Mouse (Mus musculus) kidney, postnatal 4 days (tissue): ENCODE data around the gene Zfp664.
A peak's percentile ranks its signal among the peaks of the same experiment; 100 is the strongest.

Experiments used
- DNase-seq, 2 experiments: peaks; one replicate each; pipeline ENCODE4 v3.0.0; 2021; ENCODE audit warnings: mixed read lengths in 2 of 2

The Zfp664 gene

GRCm38 (mm10) chr5:124873096-124873495 lies 10.6 kb downstream of the Zfp664 start:
- DNase-seq: no peak

GRCm38 (mm10) chr5:124873890-124874601 lies 11.6 kb downstream of the Zfp664 start:
- no peak for DNase-seq

DNA sequence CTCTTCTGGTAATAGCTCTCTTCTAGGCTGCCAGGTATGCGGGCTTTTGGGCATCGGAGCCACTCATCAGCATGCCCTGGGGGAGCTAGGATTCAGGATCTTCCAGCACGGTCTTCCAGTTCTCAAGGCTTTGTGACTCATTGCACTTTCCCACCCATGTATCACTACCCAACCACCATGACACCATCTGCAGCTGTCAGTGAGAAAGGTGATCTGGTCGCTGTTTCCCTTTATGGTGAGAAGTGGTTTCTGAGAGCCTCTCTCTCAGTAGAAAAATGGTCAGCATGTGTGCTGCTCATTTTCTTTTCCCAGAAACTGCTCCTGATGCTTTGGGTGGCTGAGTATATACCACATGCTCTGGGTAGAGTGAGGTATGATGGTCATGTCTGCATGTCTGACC lies 16.8 kb downstream of the Zfp664 start:
- no peak for DNase-seq

DNA sequence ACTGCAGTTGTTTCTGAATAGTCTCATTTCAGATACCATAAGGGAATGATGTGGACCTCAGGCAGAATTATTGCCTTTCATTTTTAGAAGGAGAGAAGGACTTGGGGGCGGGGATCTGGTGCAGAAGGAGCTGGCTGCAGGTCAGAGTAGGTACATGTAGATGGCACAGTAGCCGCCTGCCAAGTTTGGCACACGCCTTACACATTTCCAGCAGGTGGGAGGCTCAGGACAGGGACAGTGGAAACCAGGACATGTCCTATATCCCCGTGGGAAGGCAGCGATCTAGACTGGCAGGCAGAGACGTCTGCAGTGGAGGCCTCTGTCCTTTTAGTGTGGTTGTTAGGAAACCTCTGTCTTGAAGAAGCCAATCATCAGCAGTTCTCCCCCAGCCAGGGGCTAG lies 17.3 kb downstream of the Zfp664 start:
- DNase-seq: no peak

DNA sequence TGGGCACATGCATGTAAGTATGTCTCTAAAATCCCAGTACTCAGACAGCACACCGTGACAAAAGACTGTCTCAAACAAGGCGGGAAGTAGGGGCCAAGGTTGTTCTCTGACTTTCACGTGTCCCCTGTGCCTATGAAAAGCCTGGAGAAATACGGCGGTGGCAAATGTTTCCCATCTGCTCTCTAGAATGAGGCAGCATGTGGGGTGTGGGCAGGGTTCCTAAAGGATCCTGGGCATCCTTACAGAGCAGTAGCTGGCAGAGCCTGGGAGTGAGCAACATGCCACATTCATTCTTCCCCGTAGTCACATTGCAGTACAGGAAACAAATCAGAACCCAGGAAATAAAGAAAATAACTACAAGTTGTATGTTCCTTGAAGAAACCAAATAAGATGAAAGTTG lies 21.4 kb downstream of the Zfp664 start:
- DNase-seq: no peak

DNA sequence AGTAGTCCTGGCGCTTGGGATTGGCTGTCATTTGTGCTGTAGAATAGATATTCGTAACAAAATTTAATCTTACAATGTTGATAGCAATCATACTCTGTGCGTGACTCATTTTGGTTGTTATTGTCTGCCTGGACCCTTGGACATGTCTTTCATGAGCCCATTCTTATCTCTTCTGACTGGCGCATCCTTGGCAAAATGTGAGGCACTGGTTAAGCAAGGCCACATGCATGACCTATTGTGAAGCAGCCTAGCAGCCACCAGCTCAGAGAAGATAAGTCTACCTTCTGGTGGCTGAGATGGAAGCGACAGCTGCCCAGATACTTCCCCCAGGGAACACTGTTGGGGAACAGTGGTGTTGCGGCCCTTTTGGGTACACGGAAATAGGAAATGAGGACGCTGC lies 26.2 kb downstream of the Zfp664 start:
- DNase-seq: no peak

DNA sequence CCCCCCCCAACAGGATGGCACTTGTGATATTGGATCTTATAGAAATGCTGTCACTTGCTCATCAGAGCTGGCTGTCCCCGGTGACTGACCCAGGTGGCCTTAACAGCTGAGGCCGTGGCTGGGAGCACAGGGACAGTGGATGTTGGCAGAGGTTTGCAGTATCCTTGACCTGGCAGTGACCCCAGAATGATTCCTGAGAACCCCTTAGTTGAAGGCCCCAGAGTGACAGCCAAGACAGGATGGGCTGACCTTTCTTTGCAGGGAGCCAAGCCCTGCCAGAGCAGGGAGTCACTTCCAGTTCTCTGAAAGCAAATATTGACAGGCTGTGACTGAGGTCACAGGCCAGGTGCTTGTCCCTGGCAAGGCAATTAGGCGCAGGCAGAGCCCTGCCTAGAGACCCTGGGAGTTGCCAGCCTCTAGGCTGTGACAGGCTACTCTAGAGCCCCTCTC lies 29.5 kb downstream of the Zfp664 start:
- no peak for DNase-seq

- peak; percentile 39 to 57 for DNase-seq
Measured at GRCm38 (mm10) chr5:124896135-124896534, 33.6 kb downstream of the Zfp664 start.

GRCm38 (mm10) chr5:124899945-124900631 lies 37.6 kb downstream of the Zfp664 start:
- peak; percentile 91 to 92 for DNase-seq

DNA sequence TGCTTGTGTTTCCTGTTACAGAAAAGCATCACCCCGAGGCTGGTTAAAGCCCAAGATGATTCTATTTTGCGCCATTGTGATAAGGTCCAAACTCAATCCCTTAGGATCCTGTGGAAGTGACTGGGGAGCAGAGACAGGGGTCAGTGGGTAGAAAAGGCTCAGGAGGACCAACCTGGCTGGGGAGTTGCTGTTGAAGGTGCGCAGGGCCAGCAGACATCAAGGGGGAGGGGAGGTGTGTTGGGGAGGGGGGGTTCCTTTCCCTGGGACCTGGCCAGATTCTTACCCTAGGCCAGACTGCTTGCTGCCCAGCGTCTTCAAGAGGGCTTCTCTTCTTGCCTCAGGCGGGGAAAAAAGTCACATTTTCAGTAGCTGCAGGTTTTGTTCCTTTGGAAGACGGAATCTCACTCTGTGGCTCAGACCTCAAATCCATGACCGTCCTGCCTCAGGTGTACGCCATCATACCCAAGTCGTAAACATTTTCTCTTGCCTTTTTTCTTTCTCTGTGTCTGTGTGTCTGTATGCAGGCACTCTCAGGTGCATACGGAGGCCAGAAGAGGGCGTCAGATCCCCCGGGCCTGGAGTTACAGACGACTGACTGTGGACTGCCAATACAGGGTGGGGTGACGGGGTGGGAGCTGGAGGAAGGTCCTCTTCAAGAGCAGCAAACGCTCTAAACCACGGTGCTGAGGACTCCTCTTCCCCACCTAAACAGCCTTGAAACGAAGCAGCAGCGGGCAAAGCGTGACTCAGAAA lies 38.4 kb downstream of the Zfp664 start:
- no peak for DNase-seq

GRCm38 (mm10) chr5:124901675-124902074 lies 39.2 kb downstream of the Zfp664 start:
- DNase-seq: no peak

DNA sequence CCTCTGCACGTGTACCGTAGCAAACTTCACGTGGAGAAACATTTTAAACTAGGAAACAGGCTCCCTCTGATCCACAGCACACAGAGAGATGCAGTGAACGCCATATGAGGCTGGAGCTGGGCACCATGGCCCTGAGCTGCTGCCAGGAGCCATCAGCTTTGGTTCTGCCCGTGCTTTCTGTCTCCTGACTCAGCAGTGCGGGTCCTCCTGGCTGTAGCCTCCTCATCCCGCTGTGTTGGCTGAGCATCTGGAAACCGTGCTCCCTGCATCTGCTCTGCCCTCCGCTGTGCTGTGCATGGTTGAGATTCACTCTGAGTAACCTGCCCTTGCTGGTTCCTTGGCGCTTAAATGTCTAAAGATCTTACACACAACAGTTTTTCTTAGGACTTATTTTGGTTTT lies 39.7 kb downstream of the Zfp664 start:
- DNase-seq: no peak

- no peak for DNase-seq
Measured at GRCm38 (mm10) chr5:124903852-124904251, 41.4 kb downstream of the Zfp664 start.

DNA sequence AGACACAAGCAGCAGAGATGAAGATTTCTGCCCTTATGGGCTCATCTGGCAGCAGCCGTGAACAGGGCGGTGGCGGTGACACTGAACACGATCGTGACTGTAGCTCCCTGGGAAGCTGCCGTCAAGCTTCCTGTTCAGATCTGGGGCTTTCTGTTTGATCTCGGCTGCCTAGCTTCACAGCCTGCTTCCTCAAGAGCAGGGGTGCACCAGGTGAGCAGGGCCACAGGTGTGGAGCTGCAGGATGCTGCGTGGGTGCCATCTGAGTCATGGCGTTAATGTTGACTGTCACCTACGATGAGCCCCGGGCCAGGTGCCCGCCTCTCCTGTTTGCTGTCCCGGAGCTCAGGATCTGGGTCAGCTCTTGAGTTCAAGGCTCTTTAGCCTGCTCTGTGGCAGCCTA lies 44.4 kb downstream of the Zfp664 start:
- no peak for DNase-seq

DNA sequence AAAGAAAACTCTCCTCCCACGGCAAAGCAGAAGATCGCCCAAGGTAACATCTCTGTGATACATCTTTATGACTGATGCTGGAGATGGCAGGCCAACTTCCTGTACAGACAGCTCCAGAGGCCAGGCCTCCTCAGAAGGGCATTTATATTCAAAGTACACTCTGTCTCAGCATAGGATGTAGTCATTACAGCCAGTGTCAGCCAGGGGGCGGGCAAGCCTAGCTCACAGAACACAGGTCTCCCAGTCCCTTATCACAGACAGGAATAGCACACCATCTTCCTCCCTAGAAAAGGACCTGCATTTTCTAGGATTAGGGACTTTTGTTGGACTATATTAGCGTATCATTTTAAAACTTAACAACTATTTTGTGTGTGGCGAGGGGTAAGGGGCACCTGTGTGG lies 46.4 kb downstream of the Zfp664 start:
- DNase-seq: peak; percentile 89 to 92

GRCm38 (mm10) chr5:124912276-124912675 lies 49.8 kb downstream of the Zfp664 start:
- DNase-seq: no peak

DNA sequence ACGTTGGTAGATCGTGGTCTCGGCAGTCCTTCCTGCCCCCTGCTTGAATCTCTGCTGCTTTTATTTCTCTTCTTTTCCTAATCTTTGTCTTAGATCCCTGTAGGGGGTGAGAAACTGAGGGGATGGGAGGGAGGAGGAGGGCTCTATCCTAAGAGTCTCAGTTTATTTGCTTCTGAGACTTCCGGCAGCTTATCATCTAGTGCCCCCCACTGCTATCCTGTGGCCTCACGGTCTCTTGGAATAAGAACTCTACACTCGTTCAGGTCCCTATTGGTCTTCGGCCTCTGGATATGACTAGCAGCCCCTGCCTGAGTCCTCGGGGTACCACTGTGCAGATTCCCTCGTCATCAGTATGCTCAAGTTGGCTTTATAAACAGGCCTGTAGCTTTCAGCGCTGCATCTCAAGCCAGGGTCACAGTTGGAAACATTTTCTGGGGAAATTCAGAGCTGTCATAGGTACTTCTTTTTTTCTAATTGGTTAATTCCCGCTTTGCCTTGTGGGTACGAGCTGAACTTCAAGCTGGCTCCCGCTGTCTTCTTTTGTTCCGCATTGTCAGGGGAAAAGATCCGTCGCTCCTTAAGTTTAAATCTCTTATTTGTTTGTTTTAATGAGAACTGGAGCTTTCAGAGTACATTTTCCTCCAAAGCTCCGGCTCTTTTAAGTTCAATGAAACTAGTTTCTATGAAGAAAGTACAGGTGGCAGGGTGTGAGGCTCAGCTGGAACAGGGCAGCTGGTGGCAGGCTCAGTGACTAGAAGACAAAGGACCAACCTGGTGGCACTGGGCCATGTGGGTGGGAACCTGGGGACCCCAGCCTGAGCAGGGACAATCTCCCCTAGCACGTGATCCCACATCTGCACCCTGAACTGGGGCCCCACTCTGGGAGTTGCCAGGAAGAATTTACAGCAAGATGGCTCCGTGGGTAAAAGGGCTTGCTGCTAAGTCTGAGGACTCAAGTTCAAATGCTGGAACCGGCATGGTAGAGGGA lies 50.7 kb downstream of the Zfp664 start:
- DNase-seq: no peak

- DNase-seq: no peak
Measured at GRCm38 (mm10) chr5:124919798-124920197, 57.3 kb downstream of the Zfp664 start.

- DNase-seq: no peak
Measured at GRCm38 (mm10) chr5:124921410-124921809, 58.9 kb downstream of the Zfp664 start.

DNA sequence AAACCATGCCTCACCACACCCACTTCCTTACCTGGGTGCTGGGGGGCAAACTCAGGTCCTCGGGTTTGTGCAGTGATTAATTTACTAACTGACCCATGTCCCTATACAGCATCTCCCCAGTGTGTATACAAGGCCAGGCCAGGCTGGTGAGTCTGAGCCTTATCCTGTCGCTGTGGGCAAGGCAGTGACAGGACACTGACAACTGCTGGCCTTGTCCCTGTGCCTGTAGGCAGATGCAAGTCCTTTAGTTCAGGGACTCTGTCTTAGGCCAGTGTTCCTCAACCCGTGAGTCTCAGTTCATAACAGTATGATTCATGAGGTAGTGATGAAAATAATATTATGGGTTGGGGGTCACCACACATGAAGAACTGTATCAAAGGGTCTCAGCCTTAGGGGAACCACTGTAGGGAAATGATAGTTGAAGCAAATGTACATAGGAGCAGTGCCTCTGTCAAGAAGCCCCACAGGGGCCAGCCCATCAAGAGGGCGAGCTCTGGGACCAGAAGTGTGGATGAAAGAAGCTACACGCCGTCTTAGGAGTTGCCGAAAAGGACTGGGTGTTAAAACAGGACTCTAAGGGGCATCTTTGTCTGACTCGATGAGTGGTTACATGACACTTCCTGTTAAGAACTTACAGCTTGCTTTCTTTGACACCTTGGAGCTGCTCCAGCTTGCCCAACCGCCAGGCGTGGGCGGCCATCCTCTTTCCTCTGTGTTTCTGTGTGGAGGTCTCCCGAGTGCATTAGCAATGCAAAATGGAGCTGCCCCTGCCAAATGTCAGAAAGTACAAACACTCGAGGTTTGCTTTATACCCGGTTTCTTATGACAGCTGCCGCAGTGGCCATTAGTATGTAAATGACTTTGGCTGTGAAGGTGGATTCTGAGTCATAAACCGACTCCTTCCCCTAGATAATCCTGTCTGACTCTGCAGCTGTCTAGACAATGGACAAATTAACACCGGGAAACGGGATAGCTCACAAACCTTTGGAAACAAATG lies 60.2 kb downstream of the Zfp664 start:
- DNase-seq: peak; percentile 54 to 68

DNA sequence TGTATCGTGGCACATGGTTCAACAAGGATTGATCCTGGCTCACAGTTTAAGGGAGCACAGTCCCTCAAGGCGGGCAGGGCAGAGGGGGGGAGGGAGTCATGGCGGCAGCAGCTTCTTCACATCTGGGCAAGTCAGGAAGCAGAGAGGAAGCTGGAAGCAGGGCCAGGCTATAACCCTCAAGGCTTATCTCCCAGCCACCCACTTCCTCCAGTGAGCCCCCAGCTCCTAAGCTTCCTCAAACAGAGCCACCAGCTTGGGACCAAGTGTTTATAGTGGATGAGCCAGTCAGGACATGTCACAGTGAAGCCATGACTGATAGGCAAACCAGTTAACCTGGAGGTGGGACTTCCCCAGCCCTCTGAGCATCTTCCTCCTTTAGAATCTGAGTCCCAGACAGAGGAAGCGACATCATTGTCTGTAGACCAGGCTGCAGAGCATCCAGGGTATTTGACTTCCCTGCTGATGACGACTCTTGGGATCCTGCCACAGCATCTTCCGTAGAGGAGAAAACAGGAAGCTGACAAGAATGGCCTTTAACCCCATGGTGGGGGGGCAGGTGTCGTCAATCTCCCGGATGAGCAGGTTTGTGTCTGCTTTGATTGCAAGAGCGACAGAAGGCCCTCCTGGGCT lies 67.0 kb downstream of the Zfp664 start:
- peak; percentile 60 to 68 for DNase-seq
